Mouse (Mus musculus) lung, postnatal 0 days (tissue): ENCODE measurements around the gene Cstl1.

Source experiments
- CTCF ChIP-seq: IDR thresholded peaks from 2 replicates; pipeline ENCODE4 v1.5.1; 2016; ENCODE audit warnings: antibody characterized with exemption, mild to moderate bottlenecking
- EP300 ChIP-seq: IDR thresholded peaks from 2 replicates; pipeline ENCODE4 v1.6.1; 2016; ENCODE audit warnings: antibody characterized with exemption, mild to moderate bottlenecking, control low read depth

DNA sequence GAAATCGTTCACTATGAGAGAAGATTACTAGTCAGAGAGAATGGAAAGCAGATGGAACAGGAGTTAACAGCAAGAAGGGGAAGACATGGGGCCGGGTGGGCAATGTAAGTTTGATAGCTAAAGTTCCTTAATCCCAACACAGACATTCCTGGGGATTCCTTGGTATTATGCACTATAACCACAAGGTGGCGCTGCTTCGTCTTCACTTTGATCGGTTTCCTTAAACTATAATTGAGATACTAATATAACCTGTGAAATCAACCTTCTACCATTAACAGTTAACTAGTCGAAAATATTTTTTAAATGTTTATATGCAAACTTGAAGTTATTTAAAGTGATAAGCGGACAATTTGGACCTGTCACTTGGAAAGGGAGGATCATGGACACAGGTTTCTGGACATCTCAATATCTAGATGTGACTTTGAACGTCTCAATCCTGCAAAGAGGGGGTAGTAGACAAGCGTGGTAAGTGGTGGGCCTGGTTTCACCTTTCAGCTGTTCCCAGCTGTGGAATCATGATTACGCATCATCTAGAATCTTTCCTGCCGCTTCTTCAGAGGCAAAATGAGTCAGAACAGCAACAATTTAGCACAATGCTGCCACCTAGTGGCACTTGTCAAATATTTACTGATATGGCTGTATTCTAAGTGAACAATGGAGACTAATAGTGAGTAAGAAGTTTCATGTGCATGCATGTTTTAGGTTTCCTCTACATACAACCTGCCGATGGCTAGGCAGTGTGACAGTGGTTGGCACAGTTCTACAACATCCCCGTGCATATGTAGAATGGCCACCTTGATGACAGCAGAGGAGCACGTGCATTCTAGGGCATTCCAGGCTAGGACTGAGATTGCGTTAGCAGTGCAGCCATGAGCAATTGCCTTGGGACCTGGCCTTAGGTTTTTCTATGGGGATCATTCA is 2.0 kb downstream of the Cstl1 start:
- TF ChIP-seq CTCF = peak; percentile 83
- TF ChIP-seq EP300 = 0 out of 2 replicates have a peak, but pooled peaks have one; percentile 38
